Mouse (Mus musculus): ENCODE measurements around the gene Rps15. TPM values are rescaled to one million over a fixed set of nuclear protein-coding genes. Genes with fewer than 3 reads are reported as not detected.

Gene Rps15
- total RNA-seq, 4 experiments from 2014 or later = 922 to 1,007 (median 961) TPM

DNA sequence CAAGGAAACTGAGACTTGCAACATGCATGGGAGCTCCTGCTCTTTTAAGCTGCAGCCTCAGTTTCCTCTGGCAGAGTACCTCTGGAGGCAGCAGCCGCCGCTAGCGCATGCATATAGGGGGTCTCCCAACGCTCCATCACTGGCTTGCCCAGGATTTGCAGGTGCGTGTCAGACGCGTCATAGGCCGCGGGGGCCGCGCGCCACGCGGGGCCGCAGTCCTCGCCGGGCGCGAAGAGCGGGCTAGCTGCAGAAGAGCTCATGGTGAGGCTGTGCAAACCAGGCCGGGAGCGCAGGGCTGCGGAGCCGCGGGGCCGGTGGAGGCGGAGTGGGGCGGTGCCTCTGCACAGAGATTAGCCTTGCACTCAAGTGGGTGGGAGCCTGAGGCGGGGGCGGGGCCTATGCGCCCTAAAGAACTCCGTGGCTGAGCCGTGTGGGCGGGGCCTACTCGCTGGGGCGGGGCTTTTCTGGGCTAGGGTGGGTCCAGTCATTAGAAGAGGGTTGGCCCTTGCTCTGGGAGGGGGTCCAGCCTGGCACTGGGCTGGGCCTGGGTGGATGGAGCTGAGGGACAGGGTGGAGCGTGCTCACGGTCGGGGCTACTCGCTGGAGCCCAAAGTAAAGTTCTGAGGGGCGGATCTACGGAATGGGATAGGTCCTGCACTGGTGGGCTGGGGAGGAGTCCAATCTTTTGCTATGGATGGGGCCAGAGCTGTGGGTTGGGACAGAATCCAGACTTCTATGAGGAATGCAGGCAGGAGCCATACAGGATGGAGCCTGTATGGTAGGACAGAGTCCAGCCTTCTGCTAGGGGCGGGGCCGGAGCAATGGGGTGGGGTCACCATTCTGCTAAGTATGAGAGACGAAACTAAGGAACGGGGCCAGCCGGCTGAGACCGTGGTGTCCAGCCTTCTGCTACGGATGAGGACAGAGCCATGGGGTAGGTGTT, 31.3 kb upstream of the Rps15 start, which contains the start of the genes Gamt and Dazap1:
Gamt (minus strand) TSS at position 371 of the 943 bp plus-strand sequence.
Dazap1 (plus strand) TSS at position 845 of the 943 bp plus-strand sequence.
- peak; percentile 79 to 90 for DNase-seq (ENCODE audit: low spot score in 2 of 2)

GRCm38 (mm10) chr10:80261585-80261968, 30.7 kb upstream of the Rps15 start:
- DNase-seq (ENCODE audit: low spot score in 2 of 2) = peak; percentile 78 to 91

DNA sequence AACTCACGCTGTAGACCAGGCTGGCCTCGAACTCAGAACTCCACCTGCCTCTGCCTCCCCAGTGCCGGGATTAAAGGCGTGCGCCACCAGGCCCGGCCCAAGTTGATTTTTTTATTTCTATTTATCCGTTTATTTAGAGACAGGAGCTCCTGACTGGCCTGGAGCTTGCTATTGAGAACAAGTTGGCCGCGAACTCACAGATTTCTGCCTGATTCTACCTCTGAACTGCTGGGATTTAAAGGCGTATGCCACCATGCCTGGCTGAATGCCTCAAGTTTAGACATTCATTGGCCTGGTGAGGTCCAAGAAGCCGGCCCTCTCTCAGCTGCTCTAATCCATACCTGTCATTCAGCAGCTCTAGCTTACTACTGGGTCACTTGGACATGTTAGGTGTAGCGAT, 30.1 kb upstream of the Rps15 start:
- no peak for DNase-seq (ENCODE audit: low spot score in 2 of 2)

DNA sequence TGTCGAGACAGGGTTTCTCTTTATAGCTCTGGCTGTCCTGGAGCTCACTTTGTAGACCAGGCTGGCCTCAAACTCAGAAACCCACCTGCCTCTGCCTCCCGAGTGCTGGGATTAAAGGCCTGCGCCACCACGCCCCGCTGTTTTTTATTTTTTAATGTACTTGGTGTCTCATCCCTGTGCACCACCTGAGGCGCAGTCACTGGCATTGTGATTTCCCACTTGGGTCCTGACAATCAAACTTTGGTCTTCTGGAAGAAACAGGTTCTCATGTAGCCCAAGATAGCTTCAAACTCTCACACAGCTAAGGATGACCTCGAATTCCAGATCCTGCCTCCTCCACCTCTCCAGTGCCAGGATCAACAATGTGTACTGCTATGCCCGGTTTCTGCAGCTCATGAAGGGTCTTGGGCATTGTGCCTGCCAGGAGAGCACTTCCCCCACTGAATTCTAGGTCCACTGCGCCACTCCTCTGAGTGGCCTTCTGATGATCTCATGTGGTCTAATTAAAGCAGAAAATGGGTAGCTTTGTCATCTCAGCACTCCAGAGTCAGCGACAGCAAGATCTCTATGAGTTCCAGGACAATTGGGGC, 29.4 kb upstream of the Rps15 start:
- DNase-seq (ENCODE audit: low spot score in 2 of 2) = no peak

- peak; percentile 92 to 99 for DNase-seq (ENCODE audit: low spot score in 2 of 2)
Measured at GRCm38 (mm10) chr10:80264341-80265148, 27.7 kb upstream of the Rps15 start.

DNA sequence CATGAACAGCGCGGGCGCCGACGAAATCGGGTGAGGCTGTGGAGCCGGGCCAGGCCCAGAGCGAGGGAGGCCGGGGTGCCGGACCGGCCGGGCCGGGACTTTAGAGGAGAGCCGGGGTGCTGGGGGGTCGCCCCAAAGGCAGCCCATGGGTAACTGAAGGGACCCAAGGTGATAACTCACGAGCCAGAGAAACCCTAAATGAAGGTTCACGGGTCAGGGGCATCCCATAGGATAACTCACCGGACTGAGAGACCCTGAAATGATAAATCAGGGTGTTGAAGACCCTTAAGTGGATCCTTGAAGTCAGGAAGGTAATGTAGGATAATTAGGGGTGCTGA, 27.1 kb upstream of the Rps15 start:
- no peak for DNase-seq (ENCODE audit: low spot score in 2 of 2)

- no peak for DNase-seq (ENCODE audit: low spot score in 2 of 2)
Measured at GRCm38 (mm10) chr10:80270099-80270498, 22.2 kb upstream of the Rps15 start.

DNA sequence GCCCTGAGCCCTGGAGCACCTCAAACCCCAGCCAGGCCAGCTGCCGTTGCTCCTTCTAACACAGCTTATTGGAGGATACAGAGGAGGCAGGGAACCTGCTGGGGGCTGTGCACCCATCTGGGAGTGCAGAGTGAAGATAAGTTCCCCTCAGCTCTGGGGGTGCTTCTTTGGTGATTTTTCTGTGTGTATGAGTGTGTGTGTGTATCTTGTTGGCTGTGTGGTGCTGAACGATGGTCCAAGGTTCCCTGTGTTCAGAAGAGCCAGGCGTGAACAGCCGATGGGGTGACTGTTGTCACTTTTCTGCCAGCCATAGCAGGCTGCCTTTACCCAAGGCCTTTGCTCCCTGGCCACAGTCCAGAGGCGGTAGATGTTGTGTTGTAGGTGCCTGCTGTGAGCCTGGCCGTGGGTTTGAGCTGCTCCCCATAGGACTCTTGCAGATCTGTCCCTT, 21.5 kb upstream of the Rps15 start:
- DNase-seq (ENCODE audit: low spot score in 2 of 2) = no peak

DNA sequence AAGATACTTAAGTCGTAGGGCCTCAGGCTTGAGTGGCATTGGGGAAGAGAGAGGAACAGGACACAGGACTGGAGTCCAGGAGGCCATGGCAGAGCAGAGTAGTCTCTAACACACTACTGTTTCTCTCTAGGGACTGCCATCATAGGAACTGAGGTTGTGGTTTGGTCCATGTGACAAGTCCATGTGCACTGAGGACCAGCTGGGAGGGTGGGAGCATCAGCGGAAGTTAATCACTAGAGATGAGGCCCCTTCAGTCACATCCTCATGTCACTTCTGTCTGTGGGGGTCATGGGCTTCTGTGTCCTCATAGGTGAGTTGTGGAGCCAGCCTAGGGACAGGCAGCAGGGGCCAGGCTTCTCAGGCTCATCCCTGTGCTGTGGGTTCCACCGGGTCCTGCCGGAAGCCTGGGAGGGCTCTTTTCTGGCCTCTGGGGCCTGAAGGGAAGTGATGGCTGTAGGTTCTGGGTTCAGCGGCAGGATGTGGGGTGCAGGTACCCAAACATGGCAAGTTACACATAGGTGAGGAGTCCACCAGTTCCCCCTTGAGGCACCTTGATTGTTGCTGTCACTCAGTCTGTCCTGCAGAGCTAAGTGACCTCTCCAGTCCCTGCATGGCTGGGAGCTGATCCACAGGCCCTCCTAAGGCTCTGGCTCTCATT, 20.9 kb upstream of the Rps15 start:
- no peak for DNase-seq (ENCODE audit: low spot score in 2 of 2)

- no peak for DNase-seq (ENCODE audit: low spot score in 2 of 2)
Measured at GRCm38 (mm10) chr10:80271870-80272585, 20.2 kb upstream of the Rps15 start.

DNA sequence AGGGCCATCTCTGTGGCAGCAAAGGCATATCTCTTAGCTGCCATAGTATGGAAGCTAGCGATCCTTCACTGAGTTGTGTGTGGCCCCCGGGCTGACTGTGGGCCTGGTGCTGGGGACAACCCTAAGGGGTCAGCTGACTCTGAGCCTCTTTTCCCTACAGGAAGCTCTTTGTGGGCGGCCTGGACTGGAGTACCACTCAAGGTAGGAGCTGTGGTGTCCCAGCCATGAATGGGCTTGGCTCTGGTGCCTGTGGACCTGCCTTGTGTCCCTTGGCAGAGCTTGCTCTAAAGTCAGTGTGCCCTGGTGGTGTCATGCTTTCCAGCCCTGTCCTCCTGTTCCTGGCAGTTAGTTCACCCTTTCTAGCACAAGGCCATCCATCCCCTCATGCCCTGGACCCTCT, 18.4 kb upstream of the Rps15 start:
- DNase-seq (ENCODE audit: low spot score in 2 of 2) = no peak

DNA sequence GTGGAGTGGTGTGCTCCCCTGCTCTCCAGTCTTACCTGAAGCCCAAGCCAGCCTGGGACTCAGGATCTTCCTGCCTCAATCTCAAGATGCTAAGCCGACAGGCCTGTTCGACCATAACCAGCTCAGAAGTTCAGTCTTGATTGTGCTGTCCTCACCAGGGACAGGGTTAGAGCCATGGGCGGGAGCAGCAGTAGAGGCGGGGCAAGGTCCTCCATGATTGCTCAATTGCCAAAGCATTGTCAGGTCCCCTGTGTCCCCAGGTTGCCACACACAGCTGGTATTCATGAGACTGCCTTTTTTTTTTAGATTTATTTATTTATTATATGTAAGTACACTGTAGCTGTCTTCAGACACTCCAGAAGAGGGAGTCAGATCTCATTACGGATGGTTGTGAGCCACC, 16.0 kb upstream of the Rps15 start:
- DNase-seq (ENCODE audit: low spot score in 2 of 2) = no peak

DNA sequence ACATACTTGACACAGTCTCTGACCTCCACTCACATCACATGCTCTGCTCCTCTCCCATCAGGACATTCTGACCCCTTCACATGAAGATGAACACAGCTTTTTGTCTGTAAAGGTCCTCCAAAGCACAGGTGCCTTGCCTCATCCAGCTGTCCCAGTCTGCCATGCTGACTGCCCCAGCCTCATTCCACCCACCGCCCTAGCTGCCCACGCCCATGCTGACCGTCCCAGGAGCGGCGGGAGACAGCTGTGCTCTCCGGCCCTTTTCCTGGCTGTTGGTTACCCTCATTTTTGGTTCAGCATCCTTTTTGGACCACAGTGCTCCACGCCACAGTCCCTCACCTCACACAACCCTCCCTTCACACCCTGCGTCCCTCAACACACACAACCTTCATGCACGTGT, 13.9 kb upstream of the Rps15 start:
- DNase-seq (ENCODE audit: low spot score in 2 of 2) = no peak

- DNase-seq (ENCODE audit: low spot score in 2 of 2) = no peak
Measured at GRCm38 (mm10) chr10:80279273-80279672, 13.0 kb upstream of the Rps15 start.

DNA sequence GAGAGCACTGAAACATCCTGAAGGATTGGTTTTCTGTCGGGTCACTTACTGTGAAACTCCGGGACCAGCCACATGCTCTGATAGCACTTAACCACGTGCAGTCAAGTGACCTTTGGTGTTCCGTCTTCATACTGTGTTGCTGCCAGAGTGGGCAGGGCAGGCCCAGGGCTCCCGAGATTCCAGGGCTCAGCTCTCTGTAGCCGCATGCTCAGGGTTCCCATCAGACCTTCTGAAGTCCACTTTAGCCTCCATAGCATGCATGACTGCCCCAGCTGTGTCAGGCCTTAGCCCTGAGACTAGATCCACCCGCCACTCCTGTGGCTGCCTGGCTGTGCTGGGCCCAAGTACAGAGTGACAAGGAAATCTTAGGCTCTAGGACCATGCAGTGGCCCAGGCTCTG, 10.9 kb upstream of the Rps15 start:
- no peak for DNase-seq (ENCODE audit: low spot score in 2 of 2)

DNA sequence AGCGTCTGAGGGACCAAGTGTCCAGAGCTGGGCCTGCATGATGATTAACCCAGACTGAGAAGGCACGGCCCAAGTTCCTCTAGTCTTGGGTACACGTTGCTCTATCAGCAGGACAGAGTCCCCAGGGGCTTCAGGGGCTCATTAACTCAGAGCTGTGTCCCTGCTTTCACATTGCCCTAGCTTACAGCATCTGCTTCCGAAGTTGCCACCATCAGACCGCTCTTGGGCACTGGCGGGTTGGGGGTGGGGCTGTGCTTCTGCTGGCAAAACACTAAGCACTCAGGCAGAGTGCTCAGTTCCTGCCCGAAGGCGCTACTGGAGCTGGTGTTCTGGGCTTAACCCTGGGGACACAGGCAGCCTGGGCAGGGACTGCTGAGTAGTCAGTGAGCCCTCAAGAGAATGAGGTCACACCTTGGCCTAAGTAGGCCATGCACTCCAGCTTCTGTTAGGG, 10.3 kb upstream of the Rps15 start:
- no peak for DNase-seq (ENCODE audit: low spot score in 2 of 2)

- DNase-seq (ENCODE audit: low spot score in 2 of 2) = no peak
Measured at GRCm38 (mm10) chr10:80282481-80283441, 9.5 kb upstream of the Rps15 start.

DNA sequence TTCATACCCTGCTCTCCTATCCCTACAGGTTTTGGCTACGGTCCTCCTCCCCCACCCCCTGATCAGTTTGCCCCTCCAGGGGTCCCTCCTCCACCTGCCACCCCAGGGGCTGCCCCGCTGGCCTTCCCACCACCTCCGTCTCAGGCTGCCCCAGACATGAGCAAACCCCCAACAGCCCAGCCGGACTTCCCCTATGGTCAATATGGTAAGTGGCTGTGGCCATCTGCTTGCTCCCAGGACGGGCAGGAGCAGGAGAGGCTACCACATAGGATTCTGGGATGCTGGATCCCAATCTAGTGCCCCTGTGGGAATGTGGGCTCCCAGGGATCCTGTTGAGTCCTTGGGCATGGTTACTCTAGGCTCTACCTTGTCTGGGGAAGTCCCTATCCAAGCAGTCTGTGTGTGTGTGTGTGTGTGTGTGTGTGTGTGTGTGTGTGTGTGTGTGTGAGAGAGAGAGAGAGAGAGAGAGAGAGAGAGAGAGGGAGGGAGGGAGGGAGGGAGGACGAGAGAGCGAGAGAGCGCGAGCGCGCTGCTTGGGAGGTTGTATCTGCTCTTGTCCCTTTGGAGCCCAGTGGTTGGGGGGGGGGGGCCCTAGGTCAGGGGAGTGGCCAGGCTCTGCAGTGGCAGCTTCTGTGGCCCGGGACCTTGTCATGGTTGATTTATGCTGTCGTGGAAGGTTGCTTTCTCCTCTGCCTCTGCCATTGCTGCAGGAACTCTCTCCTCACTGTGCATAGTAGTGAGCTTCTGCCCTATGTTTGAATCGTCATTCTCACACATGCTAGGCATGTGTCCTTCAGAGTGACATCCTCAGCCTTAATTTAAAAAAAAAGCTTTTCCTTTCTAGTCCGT, 6.8 kb upstream of the Rps15 start:
- no peak for DNase-seq (ENCODE audit: low spot score in 2 of 2)

Measured in left cerebral cortex, adult 8-10 months (tissue).